Mouse (Mus musculus): ENCODE data around the gene Pde4b. TPM values are rescaled to one million over a fixed set of nuclear protein-coding genes. Genes with fewer than 3 reads are reported as not detected.

Pde4b gene
- polyA plus RNA-seq, 1 experiment from 2014 or later, result 44.6 TPM

DNA sequence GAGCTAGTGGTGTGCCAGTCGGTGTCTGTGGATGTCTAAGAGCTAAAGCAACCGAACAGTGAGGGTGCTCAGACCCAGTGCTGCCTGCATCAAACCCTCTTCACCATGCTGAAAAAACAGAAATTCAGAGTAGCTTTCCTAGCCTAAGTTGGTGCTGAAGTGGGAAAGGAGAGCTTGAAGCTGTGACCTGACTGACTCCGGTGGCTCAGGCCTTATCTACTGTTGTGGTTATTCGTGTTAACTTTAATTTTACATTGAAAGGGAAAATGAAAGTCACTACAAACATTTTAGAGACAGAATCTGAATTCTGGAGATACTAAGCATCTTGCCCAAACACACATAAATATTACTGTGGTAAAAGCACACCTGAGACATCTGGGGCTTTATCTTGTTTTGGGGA is 542.3 kb downstream of the Pde4b start:
- H3K36me3 ChIP-seq (replicated peaks; ENCODE audit: control insufficient read depth, insufficient read depth), result no peaks in the 10 kb centered on the region
- DNase-seq (ENCODE audit: low spot score), result no peak
- no peaks in the 10 kb centered on the region for H3K27me3 ChIP-seq (ENCODE audit: control insufficient read depth, insufficient read depth, low read length)
- no peak for ATAC-seq (ENCODE audit: low FRiP score)
- H3K9ac ChIP-seq, result no peak overlapping the region
- H3K4me3 ChIP-seq (replicated peaks; ENCODE audit: low read length), result no peak overlapping the region
- H3K4me1 ChIP-seq (replicated peaks; ENCODE audit: control insufficient read depth, insufficient read depth, low read length), result 0 out of 2 replicates have a peak, but pooled peaks cover 3% of the 10 kb centered on the region
- H3K27ac ChIP-seq, result no peak overlapping the region
- no peaks in the 10 kb centered on the region for H3K9me3 ChIP-seq (ENCODE audit: control insufficient read depth, low read length)
- 87% methylated on average over 4 of the region's 4 CpGs for WGBS
- no peak overlapping the region for H3K4me2 ChIP-seq (replicated peaks)

DNA sequence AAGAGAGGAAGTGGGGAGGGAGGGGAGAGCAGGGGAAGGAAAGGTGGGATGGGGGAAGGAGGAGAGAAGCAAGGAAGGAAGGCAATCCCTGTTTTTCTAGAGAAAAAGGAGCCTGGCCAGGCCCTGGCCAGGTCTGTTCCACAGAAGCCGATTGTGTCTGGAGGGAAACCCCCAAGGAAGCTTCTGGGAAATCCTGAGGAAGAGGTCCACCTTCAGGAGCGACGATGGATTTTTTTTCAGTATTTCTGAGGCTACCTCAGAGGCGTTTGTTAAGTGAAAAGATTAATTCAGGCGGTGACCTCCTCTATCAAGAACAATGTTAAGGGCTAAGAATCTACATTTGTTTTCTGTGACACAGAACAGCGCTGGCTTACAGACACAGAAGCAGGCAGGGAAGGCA is 542.9 kb downstream of the Pde4b start:
- H3K4me2 ChIP-seq (replicated peaks), result no peak overlapping the region
- WGBS, result 52% methylated on average over 6 of the region's 6 CpGs
- no peaks in the 10 kb centered on the region for H3K27me3 ChIP-seq (ENCODE audit: control insufficient read depth, insufficient read depth, low read length)
- ATAC-seq (ENCODE audit: low FRiP score) (no peak), DNase-seq (ENCODE audit: low spot score) (no peak)
- no peak overlapping the region for H3K27ac ChIP-seq
- 0 out of 2 replicates have a peak, but pooled peaks cover 3% of the 10 kb centered on the region for H3K4me1 ChIP-seq (replicated peaks; ENCODE audit: control insufficient read depth, insufficient read depth, low read length)
- no peak overlapping the region for H3K4me3 ChIP-seq (replicated peaks; ENCODE audit: low read length)
- no peaks in the 10 kb centered on the region for H3K9me3 ChIP-seq (ENCODE audit: control insufficient read depth, low read length)
- no peak overlapping the region for H3K9ac ChIP-seq
- H3K36me3 ChIP-seq (replicated peaks; ENCODE audit: control insufficient read depth, insufficient read depth), result no peaks in the 10 kb centered on the region

DNA sequence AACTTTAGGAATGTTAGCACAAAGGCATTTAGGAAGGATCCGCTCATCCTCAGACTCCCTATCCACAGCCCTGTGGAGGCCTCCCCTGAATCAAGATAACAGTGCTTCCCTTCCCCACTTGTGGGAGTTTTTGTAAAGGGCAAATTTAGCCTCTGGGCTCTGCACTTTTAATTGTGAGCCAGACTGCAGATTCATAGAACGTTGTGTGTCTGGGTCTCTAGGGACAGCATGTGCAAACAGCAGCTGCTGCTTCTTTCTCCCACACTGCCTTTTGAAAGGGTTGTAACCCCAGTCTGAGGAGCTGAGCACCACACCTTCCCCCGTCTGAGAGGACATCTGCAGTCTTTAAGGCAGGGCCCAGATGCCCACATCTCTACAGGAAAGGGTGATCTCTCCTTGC is 544.3 kb downstream of the Pde4b start:
- Histone ChIP-seq H3K4me3 (replicated peaks; ENCODE audit: low read length) (no peak overlapping the region), H3K4me1 (replicated peaks; ENCODE audit: control insufficient read depth, insufficient read depth, low read length) (0 out of 2 replicates have a peak, but pooled peaks cover 3% of the 10 kb centered on the region), H3K9ac (no peak overlapping the region), H3K4me2 (replicated peaks) (no peak overlapping the region), H3K36me3 (replicated peaks; ENCODE audit: control insufficient read depth, insufficient read depth) (no peaks in the 10 kb centered on the region), H3K27ac (no peak overlapping the region), H3K27me3 (ENCODE audit: control insufficient read depth, insufficient read depth, low read length) (no peaks in the 10 kb centered on the region), H3K9me3 (ENCODE audit: control insufficient read depth, low read length) (no peaks in the 10 kb centered on the region)
- 47% methylated on average over 3 of the region's 3 CpGs for whole genome bisulfite sequencing
- DNase-seq (ENCODE audit: low spot score) (no peak), ATAC-seq (ENCODE audit: low FRiP score) (no peak)

DNA sequence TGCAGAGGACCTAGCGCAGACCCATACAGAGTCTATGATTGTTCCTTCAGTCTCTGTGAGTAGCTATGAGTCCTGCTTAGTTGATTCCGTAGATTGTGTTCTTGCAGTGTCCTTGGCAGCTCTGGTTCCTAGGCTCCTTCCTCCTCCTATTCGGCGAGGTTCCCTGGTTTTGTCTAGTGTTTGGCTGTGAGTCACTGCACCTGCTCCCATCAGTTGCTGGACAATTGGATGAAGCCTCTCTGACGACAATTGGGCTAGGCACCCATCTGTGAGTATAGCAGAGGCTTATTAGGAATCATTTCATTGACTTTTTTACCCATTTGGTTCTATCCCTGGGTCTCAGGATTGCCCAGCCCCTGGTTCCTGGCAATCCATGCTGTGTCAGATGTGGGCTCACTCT is 545.9 kb downstream of the Pde4b start:
- no peak overlapping the region for H3K4me3 ChIP-seq (replicated peaks; ENCODE audit: low read length)
- no peaks in the 10 kb centered on the region for H3K9me3 ChIP-seq (ENCODE audit: control insufficient read depth, low read length)
- no peak overlapping the region for H3K27ac ChIP-seq
- no peak for ATAC-seq (ENCODE audit: low FRiP score)
- H3K27me3 ChIP-seq (ENCODE audit: control insufficient read depth, insufficient read depth, low read length), result no peaks in the 10 kb centered on the region
- H3K4me1 ChIP-seq (replicated peaks; ENCODE audit: control insufficient read depth, insufficient read depth, low read length), result no peaks in the 10 kb centered on the region
- WGBS, result 87% methylated on average over 5 of the region's 5 CpGs
- no peak for DNase-seq (ENCODE audit: low spot score)
- no peak overlapping the region for H3K4me2 ChIP-seq (replicated peaks)
- no peaks in the 10 kb centered on the region for H3K36me3 ChIP-seq (replicated peaks; ENCODE audit: control insufficient read depth, insufficient read depth)
- H3K9ac ChIP-seq, result no peak overlapping the region

DNA sequence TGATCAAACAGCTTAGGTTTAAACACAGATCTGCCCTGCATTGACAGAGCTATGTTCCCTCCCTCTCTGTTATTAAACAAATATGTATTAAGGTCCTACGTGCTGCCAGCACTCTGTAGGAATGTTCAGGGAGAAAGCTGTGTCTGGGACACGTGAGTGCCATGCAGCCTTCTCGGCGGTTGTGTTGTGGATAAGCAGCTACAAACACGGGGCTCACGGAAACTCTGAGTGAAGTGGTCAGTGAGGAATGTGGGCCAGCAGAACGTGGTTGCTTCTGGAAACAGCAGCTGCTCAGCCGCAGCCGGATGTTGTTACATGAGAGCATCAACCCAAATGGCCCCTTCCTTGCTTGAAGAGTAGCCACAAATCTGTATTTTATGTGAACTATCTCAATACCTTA is 547.9 kb downstream of the Pde4b start:
- Histone ChIP-seq H3K9me3 (ENCODE audit: control insufficient read depth, low read length) (no peaks in the 10 kb centered on the region), H3K9ac (no peak overlapping the region), H3K36me3 (replicated peaks; ENCODE audit: control insufficient read depth, insufficient read depth) (no peaks in the 10 kb centered on the region), H3K27ac (no peak overlapping the region), H3K27me3 (ENCODE audit: control insufficient read depth, insufficient read depth, low read length) (no peaks in the 10 kb centered on the region), H3K4me3 (replicated peaks; ENCODE audit: low read length) (no peak overlapping the region), H3K4me2 (replicated peaks) (no peak overlapping the region), H3K4me1 (replicated peaks; ENCODE audit: control insufficient read depth, insufficient read depth, low read length) (no peaks in the 10 kb centered on the region)
- WGBS, result 76% methylated on average over 9 of the region's 9 CpGs
- DNase-seq (ENCODE audit: low spot score) (no peak), ATAC-seq (ENCODE audit: low FRiP score) (no peak)

DNA sequence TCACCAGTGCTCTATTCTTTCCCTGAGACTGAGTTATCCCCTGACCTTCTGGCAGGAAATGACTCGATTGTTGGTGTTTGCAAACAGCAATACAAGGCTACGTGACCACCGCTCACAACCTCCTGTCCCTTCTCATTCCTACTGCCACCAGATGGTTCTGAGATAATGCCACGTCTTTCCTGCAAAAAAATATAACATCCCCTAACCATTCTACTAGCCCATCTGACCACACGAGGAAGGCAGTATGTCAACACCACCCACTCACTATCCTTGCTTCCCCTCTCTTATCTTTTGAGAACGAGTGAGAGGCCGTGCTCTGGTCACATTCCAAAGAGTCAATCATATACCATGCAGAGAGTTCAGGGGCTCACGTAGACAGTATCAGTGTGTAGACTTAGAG is 548.6 kb downstream of the Pde4b start:
- no peak for DNase-seq (ENCODE audit: low spot score)
- Histone ChIP-seq H3K4me1 (replicated peaks; ENCODE audit: control insufficient read depth, insufficient read depth, low read length) (no peaks in the 10 kb centered on the region), H3K4me2 (replicated peaks) (no peak overlapping the region), H3K36me3 (replicated peaks; ENCODE audit: control insufficient read depth, insufficient read depth) (no peaks in the 10 kb centered on the region), H3K4me3 (replicated peaks; ENCODE audit: low read length) (no peak overlapping the region), H3K9me3 (ENCODE audit: control insufficient read depth, low read length) (no peaks in the 10 kb centered on the region), H3K9ac (no peak overlapping the region), H3K27me3 (ENCODE audit: control insufficient read depth, insufficient read depth, low read length) (no peaks in the 10 kb centered on the region), H3K27ac (no peak overlapping the region)
- 85% methylated on average over 8 of the region's 8 CpGs for WGBS
- no peak for ATAC-seq (ENCODE audit: low FRiP score)

DNA sequence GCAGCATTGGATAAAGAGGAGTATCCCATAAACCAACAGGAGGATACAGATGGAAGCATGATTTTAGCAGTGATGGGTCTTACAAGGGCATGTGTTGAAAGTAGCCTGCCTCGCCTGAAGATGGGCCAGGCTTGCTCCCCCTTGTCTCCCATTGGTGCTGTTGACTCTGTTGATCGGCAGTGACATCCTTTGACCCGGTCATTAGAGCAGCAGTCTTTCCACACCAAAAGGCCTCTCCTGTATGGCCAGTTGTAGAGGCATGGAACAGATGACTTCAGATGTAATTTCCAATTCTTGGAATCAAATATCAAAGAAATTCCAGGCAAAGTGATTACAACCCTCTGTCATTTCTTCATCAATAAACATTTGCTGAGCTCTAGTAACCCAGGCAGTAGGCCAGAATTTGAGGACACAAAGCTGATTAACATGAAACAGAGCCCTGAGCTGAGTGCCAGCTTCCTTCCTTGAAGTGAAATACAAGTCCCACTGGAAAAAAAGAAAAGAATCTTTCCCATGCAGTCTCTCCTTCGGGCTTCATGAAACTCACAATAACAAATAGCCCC is 550.1 kb downstream of the Pde4b start:
- WGBS, result 85% methylated on average over 4 of the region's 4 CpGs
- no peaks in the 10 kb centered on the region for H3K27me3 ChIP-seq (ENCODE audit: control insufficient read depth, insufficient read depth, low read length)
- H3K4me3 ChIP-seq (replicated peaks; ENCODE audit: low read length), result no peak overlapping the region
- H3K4me1 ChIP-seq (replicated peaks; ENCODE audit: control insufficient read depth, insufficient read depth, low read length), result no peaks in the 10 kb centered on the region
- H3K36me3 ChIP-seq (replicated peaks; ENCODE audit: control insufficient read depth, insufficient read depth), result no peaks in the 10 kb centered on the region
- no peak for ATAC-seq (ENCODE audit: low FRiP score)
- no peak overlapping the region for H3K9ac ChIP-seq
- H3K27ac ChIP-seq, result no peak overlapping the region
- H3K9me3 ChIP-seq (ENCODE audit: control insufficient read depth, low read length), result no peaks in the 10 kb centered on the region
- DNase-seq (ENCODE audit: low spot score), result no peak
- no peak overlapping the region for H3K4me2 ChIP-seq (replicated peaks)

DNA sequence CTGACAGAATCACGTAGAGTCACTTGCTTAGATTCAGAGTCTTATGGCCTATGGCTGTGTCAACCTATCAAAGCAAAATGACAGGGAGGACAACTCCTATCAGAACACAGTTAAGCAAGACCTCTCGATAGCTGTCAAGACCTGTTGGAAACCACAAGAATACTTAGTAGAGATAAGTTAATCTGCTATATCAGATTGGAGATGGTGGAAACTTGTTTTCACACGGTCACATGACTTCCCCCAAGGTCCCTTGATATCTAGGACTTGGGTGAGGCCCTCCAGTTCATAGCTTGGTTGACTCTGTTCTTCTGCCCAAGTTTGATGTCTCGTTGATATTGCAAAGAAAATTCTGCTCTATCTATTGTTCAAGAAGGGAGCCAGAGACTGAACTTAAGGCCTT is 553.6 kb downstream of the Pde4b start:
- no peaks in the 10 kb centered on the region for H3K4me1 ChIP-seq (replicated peaks; ENCODE audit: control insufficient read depth, insufficient read depth, low read length)
- H3K9me3 ChIP-seq (ENCODE audit: control insufficient read depth, low read length), result no peaks in the 10 kb centered on the region
- H3K9ac ChIP-seq, result no peak overlapping the region
- H3K27ac ChIP-seq, result no peak overlapping the region
- DNase-seq (ENCODE audit: low spot score) (no peak), ATAC-seq (ENCODE audit: low FRiP score) (no peak)
- H3K4me3 ChIP-seq (replicated peaks; ENCODE audit: low read length), result no peak overlapping the region
- H3K4me2 ChIP-seq (replicated peaks), result no peak overlapping the region
- H3K27me3 ChIP-seq (ENCODE audit: control insufficient read depth, insufficient read depth, low read length), result no peaks in the 10 kb centered on the region
- no peaks in the 10 kb centered on the region for H3K36me3 ChIP-seq (replicated peaks; ENCODE audit: control insufficient read depth, insufficient read depth)
- WGBS, result 90% methylated on average over 4 of the region's 4 CpGs

DNA sequence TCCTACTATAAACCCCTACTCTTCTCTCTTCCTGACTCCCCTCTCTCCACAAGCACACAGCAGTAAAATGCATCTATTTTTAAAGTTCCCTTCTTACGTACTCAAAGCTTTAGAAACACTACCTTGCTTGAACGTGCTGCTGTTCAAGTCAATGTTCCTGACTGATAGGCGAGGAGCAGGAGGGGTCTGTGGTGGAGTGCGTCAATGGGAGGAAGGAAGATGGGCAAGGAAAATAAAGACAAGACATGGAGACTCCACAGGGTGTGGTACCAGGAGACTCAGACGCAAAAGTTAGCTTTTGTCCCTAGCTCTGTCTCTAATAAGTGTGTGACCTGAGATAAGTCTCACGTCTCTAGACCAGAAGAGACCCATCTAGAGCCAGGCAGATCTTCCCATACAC is 556.7 kb downstream of the Pde4b start:
- Histone ChIP-seq H3K4me2 (replicated peaks) (no peak overlapping the region), H3K4me1 (replicated peaks; ENCODE audit: control insufficient read depth, insufficient read depth, low read length) (no peaks in the 10 kb centered on the region), H3K4me3 (replicated peaks; ENCODE audit: low read length) (no peak overlapping the region), H3K9ac (no peak overlapping the region), H3K9me3 (ENCODE audit: control insufficient read depth, low read length) (no peaks in the 10 kb centered on the region), H3K27ac (no peak overlapping the region), H3K27me3 (ENCODE audit: control insufficient read depth, insufficient read depth, low read length) (no peaks in the 10 kb centered on the region), H3K36me3 (replicated peaks; ENCODE audit: control insufficient read depth, insufficient read depth) (no peaks in the 10 kb centered on the region)
- DNase-seq (ENCODE audit: low spot score) (no peak), ATAC-seq (ENCODE audit: low FRiP score) (no peak)
- WGBS, result 76% methylated on average over 6 of the region's 6 CpGs

DNA sequence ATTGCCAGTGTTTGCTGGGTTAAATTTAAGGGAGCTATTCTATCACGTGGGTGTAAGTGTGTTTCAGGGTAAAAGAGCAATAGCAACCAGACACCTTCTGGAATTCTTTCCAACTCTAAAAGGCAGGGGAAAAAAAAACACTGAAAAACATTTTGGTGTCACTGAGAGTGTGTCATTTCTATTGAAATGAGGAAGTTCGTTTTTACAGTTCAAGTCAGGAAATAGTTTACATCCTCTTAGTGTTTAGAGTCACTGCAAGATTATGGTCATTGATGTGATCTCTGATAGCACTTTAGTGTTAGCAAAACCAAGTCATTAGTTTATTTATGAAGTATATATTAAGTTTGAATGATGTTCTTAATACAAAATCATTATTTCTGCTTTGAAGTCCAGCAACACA is 559.7 kb downstream of the Pde4b start:
- Histone ChIP-seq H3K4me3 (replicated peaks; ENCODE audit: low read length) (no peak overlapping the region), H3K9ac (no peak overlapping the region), H3K27ac (no peak overlapping the region), H3K36me3 (replicated peaks; ENCODE audit: control insufficient read depth, insufficient read depth) (no peaks in the 10 kb centered on the region), H3K4me2 (replicated peaks) (no peak overlapping the region), H3K9me3 (ENCODE audit: control insufficient read depth, low read length) (no peaks in the 10 kb centered on the region), H3K27me3 (ENCODE audit: control insufficient read depth, insufficient read depth, low read length) (no peaks in the 10 kb centered on the region), H3K4me1 (replicated peaks; ENCODE audit: control insufficient read depth, insufficient read depth, low read length) (no peaks in the 10 kb centered on the region)
- WGBS, result 71% methylated on average over 2 of the region's 2 CpGs
- DNase-seq (ENCODE audit: low spot score) (no peak), ATAC-seq (ENCODE audit: low FRiP score) (no peak)
